Mouse (Mus musculus) left cerebral cortex, postnatal 36 days (tissue): ENCODE data around the gene Herc6. TPM values are rescaled to one million over a fixed set of nuclear protein-coding genes. Genes with fewer than 3 reads are reported as not detected.

ENCODE experiments used
- DNase-seq, 2 experiments: peaks; one replicate each; pipeline ENCODE4 v3.0.0; 2021 to 2022; ENCODE audit warnings: low spot score in 2 of 2, mixed read lengths in 1 of 2
- intact Hi-C: fragments of 180-260 bp; cut with DNase I; formaldehyde crosslinking; loops from one replicate; pipeline ENCODE4 v1.15.1; 2025
- total RNA-seq, 2 experiments: library from RNA; stranded (reverse); gene quantifications; 2 replicates each; pipeline ENCODE4 v1.2.3; 2021

Herc6 gene
- total RNA-seq, 2 experiments from 2014 or later: 7.9 to 13.6 TPM

GRCm38 (mm10) chr6:57702743-57703499 lies 122.1 kb downstream of the Herc6 start:
- intact Hi-C loops: loop anchor here (5.0 to 10.0 kb wide), 3 partner anchors 98 to 896 kb away; no protein-coding TSS in a partner anchor
- DNase-seq: peak; percentile 97 to 98

DNA sequence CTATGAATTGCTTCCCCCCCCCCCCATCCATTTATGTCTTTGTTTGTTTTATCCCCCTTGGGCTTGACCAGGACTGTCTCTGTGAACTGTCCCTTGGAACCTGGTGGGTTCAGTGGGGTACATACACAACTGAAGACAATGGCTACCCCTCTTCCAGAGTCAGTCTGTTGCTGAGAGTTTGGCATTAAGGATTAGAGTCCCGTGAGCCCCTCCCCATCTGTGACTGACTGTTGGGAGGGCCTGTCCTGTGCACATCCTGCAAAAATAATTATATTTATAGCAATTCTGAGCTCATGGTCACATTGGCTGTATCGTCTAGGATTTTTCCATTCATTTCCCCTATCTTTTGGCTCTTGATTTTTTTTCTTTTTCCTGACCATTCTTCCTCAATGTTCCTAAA lies 122.9 kb downstream of the Herc6 start:
- intact Hi-C loops: loop anchor here (5.0 to 10.0 kb wide), 3 partner anchors 99 to 896 kb away; no protein-coding TSS in a partner anchor
- DNase-seq: no peak

DNA sequence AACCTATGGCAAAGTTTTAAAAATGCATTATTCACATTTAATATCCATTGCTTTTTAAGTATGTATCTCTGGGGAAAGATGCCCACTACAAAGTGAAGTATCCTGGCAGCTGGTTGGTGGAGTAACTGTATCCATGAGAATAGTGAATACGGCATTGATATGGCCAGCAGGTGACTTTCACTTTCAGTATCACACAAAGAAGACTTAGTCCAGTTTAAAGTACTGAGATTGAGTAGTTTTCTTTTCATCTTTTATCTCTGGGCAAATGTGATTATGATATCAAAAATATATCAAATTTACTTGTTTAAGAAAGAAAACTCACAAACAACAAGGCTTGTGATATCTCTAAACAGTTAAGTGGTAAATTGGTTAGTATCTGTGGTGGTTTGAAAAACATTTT lies 125.9 kb downstream of the Herc6 start:
- intact Hi-C loops: loop anchor here (10.0 kb wide), 1 partner anchor 102 kb away; no protein-coding TSS in a partner anchor
- no peak for DNase-seq

DNA sequence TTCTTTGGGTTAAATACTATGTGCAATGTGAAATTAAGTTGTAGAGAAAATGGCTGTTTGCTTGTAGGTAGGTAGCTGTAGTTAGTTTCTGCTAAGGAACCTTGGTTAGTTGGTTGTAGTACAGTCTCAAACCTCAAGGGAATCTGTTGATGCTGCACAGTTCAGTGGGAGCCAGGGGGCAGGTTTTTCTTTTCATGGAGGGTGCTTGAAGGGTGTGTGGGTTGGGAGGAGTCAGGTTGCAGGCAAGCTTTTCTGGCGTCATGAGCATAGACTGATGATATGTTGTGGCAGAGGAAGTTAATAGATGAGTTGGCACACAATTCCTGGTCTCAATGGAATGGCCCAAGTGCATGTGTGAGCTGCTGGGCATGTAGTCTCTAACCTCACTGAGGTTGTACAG lies 130.9 kb downstream of the Herc6 start:
- DNase-seq: no peak
- intact Hi-C loops: no loop called here

Other genes starting within 250 kb of the Herc6 start
- gene Vmn1r17, start 217.3 kb upstream of the Herc6 start, total RNA-seq: not detected
- gene Vmn1r18, start 185.2 kb upstream of the Herc6 start, total RNA-seq: under 1 TPM; 0.02 to 0.07 TPM
- gene Vmn1r19, start 177.2 kb upstream of the Herc6 start, total RNA-seq: not detected
- not detected for gene Vmn1r20, start 152.1 kb upstream of the Herc6 start, total RNA-seq
- gene Ppm1k, start 45.5 kb upstream of the Herc6 start, total RNA-seq: 10 to 100 TPM; 74.7 to 77.6 TPM
- gene Pyurf, start 111.1 kb downstream of the Herc6 start, total RNA-seq: 1 to 10 TPM; 8.9 to 9.2 TPM
- 100 to 1,000 TPM; 114 to 127 TPM for gene Lancl2, start 121.5 kb downstream of the Herc6 start, total RNA-seq
- 100 to 1,000 TPM; 131 to 139 TPM for gene Vopp1, start 244.2 kb downstream of the Herc6 start, total RNA-seq